Mouse (Mus musculus) frontal cortex, postnatal 25 days (tissue): ENCODE measurements at regions not wholly inside any gene's neighbourhood (a gene's known extent, or its start where the extent isn't known, plus 50 kb on each side); places are given as distances from the start of the nearest gene placed in this dataset.

Source experiments
- DNase-seq, 2 experiments: peaks; one replicate each; pipeline ENCODE4 v3.0.0; 2022; ENCODE audit warnings: low spot score in 2 of 2

GRCm38 (mm10) chr5:133712652-133713051 is 386.9 kb upstream of the Castor2 start:
- DNase-seq: no peak

- no peak for DNase-seq
These were observed 390.6 kb upstream of the Castor2 start for GRCm38 (mm10) chr5:133708881-133709280.

- no peak for DNase-seq
These were observed 413.3 kb upstream of the Castor2 start for GRCm38 (mm10) chr5:133686206-133686605.

- no peak for DNase-seq
These were observed 416.5 kb upstream of the Castor2 start for GRCm38 (mm10) chr5:133683021-133683420.

- no peak for DNase-seq
These were observed 422.6 kb upstream of the Castor2 start for GRCm38 (mm10) chr5:133676791-133677450.

- DNase-seq: no peak
These were observed 423.9 kb upstream of the Castor2 start for GRCm38 (mm10) chr5:133675636-133676035.

GRCm38 (mm10) chr5:133666473-133666872 is 433.0 kb upstream of the Castor2 start:
- DNase-seq: peak; percentile 33 to 35

- DNase-seq: no peak
These were observed 436.8 kb upstream of the Castor2 start for GRCm38 (mm10) chr5:133662474-133663256.

GRCm38 (mm10) chr5:133660351-133660750 is 439.2 kb upstream of the Castor2 start:
- no peak for DNase-seq

- DNase-seq: no peak
These were observed 442.7 kb upstream of the Castor2 start for GRCm38 (mm10) chr5:133656837-133657236.

- no peak for DNase-seq
These were observed 446.1 kb upstream of the Castor2 start for GRCm38 (mm10) chr5:133653431-133653830.

GRCm38 (mm10) chr5:133650246-133650645 is 449.3 kb upstream of the Castor2 start:
- no peak for DNase-seq

GRCm38 (mm10) chr5:133645696-133646195 is 453.8 kb upstream of the Castor2 start:
- DNase-seq: no peak

GRCm38 (mm10) chr5:133643326-133643725 is 456.2 kb upstream of the Castor2 start:
- no peak for DNase-seq

GRCm38 (mm10) chr5:133634481-133634880 is 465.0 kb upstream of the Castor2 start:
- no peak for DNase-seq

- DNase-seq: no peak
These were observed 467.7 kb upstream of the Castor2 start for GRCm38 (mm10) chr5:133631812-133632211.

- DNase-seq: no peak
These were observed 480.2 kb upstream of the Castor2 start for GRCm38 (mm10) chr5:133619347-133619746.

GRCm38 (mm10) chr5:133601241-133601739 is 498.2 kb upstream of the Castor2 start:
- no peak for DNase-seq

- no peak for DNase-seq
These were observed 498.9 kb upstream of the Castor2 start for GRCm38 (mm10) chr5:133600630-133601029.

GRCm38 (mm10) chr5:133598105-133598504 is 501.4 kb upstream of the Castor2 start:
- no peak for DNase-seq

GRCm38 (mm10) chr5:133586492-133586891 is 513.0 kb upstream of the Castor2 start:
- no peak for DNase-seq

- peak; percentile 48 to 59 for DNase-seq
These were observed 514.3 kb upstream of the Castor2 start for GRCm38 (mm10) chr5:133585181-133585580.

- no peak for DNase-seq
These were observed 522.9 kb upstream of the Castor2 start for GRCm38 (mm10) chr5:133576595-133576994.
